Comparison of ENCODE assay signal across 10 mouse cellular contexts in the genomic region with DNA sequence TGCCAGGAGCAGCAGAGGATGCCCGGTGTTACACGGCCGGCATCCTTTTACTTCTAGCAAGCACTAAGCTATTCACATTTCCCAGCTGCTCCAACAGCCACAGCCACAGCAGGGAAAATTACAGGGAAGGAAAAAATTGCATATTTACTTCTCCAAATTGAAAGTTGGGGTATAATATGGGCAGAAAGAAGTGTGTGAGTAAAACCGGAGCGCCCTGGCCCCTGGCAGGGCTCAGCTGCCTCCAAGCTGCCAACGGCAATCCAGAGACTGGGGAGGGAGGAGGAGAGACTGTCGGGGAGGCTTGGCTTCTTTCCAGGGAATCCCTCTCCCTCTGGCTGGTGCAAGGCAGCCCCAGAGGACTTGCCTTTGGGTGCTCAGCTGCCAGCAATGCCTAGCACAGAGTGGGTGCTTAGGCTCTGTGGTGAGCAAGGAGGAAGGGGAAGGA. TPM values are rescaled to one million over a fixed set of nuclear protein-coding genes. Genes with fewer than 3 reads are reported as not detected.
A peak's percentile ranks its signal among the peaks of the same experiment; 100 is the strongest.
DNase-seq lines count a peak whose midpoint lies in the region; ATAC-seq and TF ChIP-seq lines count a peak whose summit lies in the region.
"Had no signal": no experiment of that assay in that cellular context is flagged by ENCODE, and none has a peak within 500 bp of the region (broad histone marks: within the 10 kb centered on the region; RNA-seq: fewer than 3 reads in every experiment).

No protein-coding gene starts in this region.

- ATAC-seq in kidney, embryonic 15.5 days (replicated peaks; ENCODE audit: low FRiP score) = 0 out of 2 replicates have a peak, but pooled peaks have one; percentile 18
- no peak for ATAC-seq in kidney, embryonic 14.5 days (ENCODE audit: low FRiP score, low TSS enrichment)
- ATAC-seq in hindbrain, embryonic 12.5 days (ENCODE audit: low FRiP score) = no peak

- WGBS in kidney, embryonic 15.5 days = 56% methylated on average over 7 of the region's 7 CpGs
- WGBS in kidney, embryonic 14.5 days = 76% methylated on average over 7 of the region's 7 CpGs
- 56% methylated on average over 7 of the region's 7 CpGs for WGBS in hindbrain, embryonic 12.5 days
- 87% methylated on average over 7 of the region's 7 CpGs for WGBS in limb, embryonic 10.5 days

- TF ChIP-seq POLR2A in brain, embryonic 14.5 days (IDR thresholded peaks at IDR 0.05; ENCODE audit: borderline replicate concordance, extremely low read depth, insufficient read depth, insufficient read length, poor library complexity, severe bottlenecking) = no peak

- DNase-seq in brain, embryonic 14.5 days (ENCODE audit: low read depth) = peak; percentile 93
- DNase-seq in limb, embryonic 10.5 days (ENCODE audit: low spot score) = no peak
- DNase-seq in urinary bladder, postnatal 25 days (ENCODE audit: low spot score) = no peak
- DNase-seq in gastrocnemius, postnatal 10 days = no peak
- no peak for DNase-seq in spleen, adult 18-20 months
- DNase-seq: heart, postnatal 36 days had no signal

- H3K27me3 ChIP-seq in kidney, embryonic 15.5 days = no peaks in the 10 kb centered on the region
- no peaks in the 10 kb centered on the region; the same call in 1 of the 2 replicates for H3K27me3 ChIP-seq in kidney, embryonic 14.5 days (ENCODE audit: control insufficient read depth, insufficient read depth, low read length)
- no peaks in the 10 kb centered on the region for H3K27me3 ChIP-seq in hindbrain, embryonic 12.5 days
- no peaks in the 10 kb centered on the region for H3K27me3 ChIP-seq in limb, embryonic 10.5 days (ENCODE audit: low read depth, poor library complexity, severe bottlenecking)

- peaks cover 6% of the 10 kb centered on the region; the same call in 1 of the 2 replicates for H3K4me1 ChIP-seq in kidney, embryonic 15.5 days
- H3K4me1 ChIP-seq in kidney, embryonic 14.5 days (ENCODE audit: control insufficient read depth, insufficient read depth, low read length) = no peaks in the 10 kb centered on the region
- H3K4me1 ChIP-seq in hindbrain, embryonic 12.5 days = peaks cover 30% of the 10 kb centered on the region
- peaks cover 29% of the 10 kb centered on the region for H3K4me1 ChIP-seq in limb, embryonic 10.5 days
- H3K4me1 ChIP-seq: lung, embryonic 15.5 days had no signal

- no peak overlapping the region for H3K27ac ChIP-seq in kidney, embryonic 15.5 days
- no peak overlapping the region for H3K27ac ChIP-seq in kidney, embryonic 14.5 days (ENCODE audit: low read depth, low read length)
- H3K27ac ChIP-seq in hindbrain, embryonic 12.5 days = peak overlapping the region; percentile 60
- peak overlapping the region; percentile 61 for H3K27ac ChIP-seq in limb, embryonic 10.5 days
- H3K27ac ChIP-seq: lung, embryonic 15.5 days had no signal

- no peak overlapping the region for H3K9ac ChIP-seq in kidney, embryonic 15.5 days
- no peak overlapping the region for H3K9ac ChIP-seq in kidney, embryonic 14.5 days (ENCODE audit: low read depth, low read length)
- no peak overlapping the region for H3K9ac ChIP-seq in hindbrain, embryonic 12.5 days
- H3K9ac ChIP-seq: lung, embryonic 15.5 days had no signal

- H3K36me3 ChIP-seq in kidney, embryonic 15.5 days = no peaks in the 10 kb centered on the region
- H3K36me3 ChIP-seq in kidney, embryonic 14.5 days (ENCODE audit: control insufficient read depth, insufficient read depth, low read length) = no peaks in the 10 kb centered on the region
- H3K36me3 ChIP-seq in hindbrain, embryonic 12.5 days = no peaks in the 10 kb centered on the region
- no peaks in the 10 kb centered on the region for H3K36me3 ChIP-seq in limb, embryonic 10.5 days
- H3K36me3 ChIP-seq: lung, embryonic 15.5 days had no signal

- TF ChIP-seq CTCF in brain, embryonic 14.5 days (IDR thresholded peaks at IDR 0.05; ENCODE audit: borderline replicate concordance, extremely low read depth, insufficient read depth, insufficient read length) = no peak

- H3K4me2 ChIP-seq in kidney, embryonic 15.5 days = no peak overlapping the region
- no peak overlapping the region for H3K4me2 ChIP-seq in kidney, embryonic 14.5 days (replicated peaks; ENCODE audit: low read depth, low read length)
- no peak overlapping the region for H3K4me2 ChIP-seq in hindbrain, embryonic 12.5 days (replicated peaks)
- H3K4me2 ChIP-seq: lung, embryonic 15.5 days had no signal

- H3K4me3 ChIP-seq in kidney, embryonic 15.5 days (replicated peaks) = no peak overlapping the region
- no peak overlapping the region for H3K4me3 ChIP-seq in kidney, embryonic 14.5 days (ENCODE audit: low read length)
- H3K4me3 ChIP-seq in hindbrain, embryonic 12.5 days = no peak overlapping the region
- H3K4me3 ChIP-seq in limb, embryonic 10.5 days = no peak overlapping the region
- H3K4me3 ChIP-seq: lung, embryonic 15.5 days had no signal

- 0 out of 2 replicates have a peak, but pooled peaks cover 3% of the 10 kb centered on the region for H3K9me3 ChIP-seq in kidney, embryonic 15.5 days (replicated peaks)
- H3K9me3 ChIP-seq in kidney, embryonic 14.5 days (ENCODE audit: control insufficient read depth, low read length) = no peaks in the 10 kb centered on the region
- H3K9me3 ChIP-seq in hindbrain, embryonic 12.5 days (replicated peaks) = no peaks in the 10 kb centered on the region
- no peaks in the 10 kb centered on the region; the same call in 1 of the 2 replicates for H3K9me3 ChIP-seq in limb, embryonic 10.5 days (replicated peaks)
- H3K9me3 ChIP-seq: lung, embryonic 15.5 days had no signal

RNA-seq across cellular contexts. Expression of gene Chst8, which starts 53.1 kb away (rescaled TPM):
- polyA plus RNA-seq in kidney, embryonic 15.5 days (2015; fragmentation: Nextera tagmentation; extraction: Ambion mirVana) = 11.1 and 13.0 TPM in 2 replicates
- 8.7 and 9.1 TPM in 2 replicates for polyA plus RNA-seq in kidney, embryonic 14.5 days (2014; fragmentation: Nextera tagmentation; extraction: Ambion mirVana)
- polyA plus RNA-seq in brain, embryonic 14.5 days (2012; rRNA removed) = 13.3 and 13.6 TPM in 2 replicates
- 22.4 and 24.7 TPM in 2 replicates for polyA plus RNA-seq in hindbrain, embryonic 12.5 days (2016; fragmentation: Nextera tagmentation; extraction: Ambion mirVana)
- polyA plus RNA-seq in limb, embryonic 10.5 days (2016; fragmentation: Nextera tagmentation; extraction: Ambion mirVana) = 2.6 and 3.3 TPM in 2 replicates
- total RNA-seq in gastrocnemius, postnatal 10 days (2021) = under 1 TPM; 0.49 to 0.84 TPM

Comparison
In these comparisons a context has a peak if more than half of its experiments do, and no peak if none do; other contexts are left out.
1. H3K27ac ChIP-seq: peak in hindbrain, embryonic 12.5 days (single experiment) and limb, embryonic 10.5 days (single experiment); none in kidney, embryonic 15.5 days (single experiment) and kidney, embryonic 14.5 days (single experiment).